ENCODE assay signal across 20 mouse cellular contexts in genomic region chr8:26946875-26947274, GRCm38 (mm10). TPM values are rescaled to one million over a fixed set of nuclear protein-coding genes. Genes with fewer than 3 reads are reported as not detected.
DNase-seq lines count a peak whose midpoint lies in the region; ATAC-seq and TF ChIP-seq lines count a peak whose summit lies in the region.
"Had no signal": no experiment of that assay in that cellular context is flagged by ENCODE, and none has a peak within 500 bp of the region (broad histone marks: within the 10 kb centered on the region; RNA-seq: fewer than 3 reads in every experiment).

No protein-coding gene starts in this region.

- no peaks in the 10 kb centered on the region for H3K4me1 ChIP-seq in lung, embryonic 14.5 days (ENCODE audit: insufficient read depth)
- H3K4me1 ChIP-seq in lung, adult 2 months (ENCODE audit: control insufficient read depth, insufficient read depth, low read length) = no peaks in the 10 kb centered on the region
- 0 out of 2 replicates have a peak, but pooled peaks cover 5% of the 10 kb centered on the region for H3K4me1 ChIP-seq in lung, embryonic 16.5 days (replicated peaks; ENCODE audit: control insufficient read depth, insufficient read depth, low read length)
- H3K4me1 ChIP-seq in limb, embryonic 10.5 days = peaks cover 2% of the 10 kb centered on the region; the same call in 1 of the 2 replicates
- H3K4me1 ChIP-seq: embryonic facial prominence, embryonic 10.5 days; embryonic facial prominence, embryonic 12.5 days; forebrain, embryonic 13.5 days; forebrain, embryonic 15.5 days had no signal

- H3K36me3 ChIP-seq in lung, embryonic 14.5 days (ENCODE audit: insufficient read depth) = no peaks in the 10 kb centered on the region
- no peaks in the 10 kb centered on the region for H3K36me3 ChIP-seq in lung, embryonic 16.5 days (ENCODE audit: control insufficient read depth, insufficient read depth, low read length)
- H3K36me3 ChIP-seq in limb, embryonic 10.5 days = no peaks in the 10 kb centered on the region
- H3K36me3 ChIP-seq: embryonic facial prominence, embryonic 10.5 days; embryonic facial prominence, embryonic 12.5 days; forebrain, embryonic 15.5 days had no signal

- no peak overlapping the region for H3K4me2 ChIP-seq in lung, embryonic 14.5 days
- no peak overlapping the region for H3K4me2 ChIP-seq in lung, embryonic 16.5 days (ENCODE audit: low read depth, low read length)
- H3K4me2 ChIP-seq: embryonic facial prominence, embryonic 12.5 days; forebrain, embryonic 13.5 days; forebrain, embryonic 15.5 days had no signal

- WGBS in lung, embryonic 14.5 days = 53% methylated on average over 5 of the region's 5 CpGs
- WGBS in lung, adult 2 months = 41% methylated on average over 5 of the region's 5 CpGs
- 49% methylated on average over 5 of the region's 5 CpGs for WGBS in lung, embryonic 16.5 days
- WGBS in limb, embryonic 10.5 days = 91% methylated on average over 5 of the region's 5 CpGs

- ATAC-seq in lung, embryonic 14.5 days (ENCODE audit: insufficient read depth) = no peak; the same call in 1 of the 2 replicates
- ATAC-seq in lung, embryonic 16.5 days (ENCODE audit: low read depth) = peak; percentile 84
- ATAC-seq: forebrain, embryonic 13.5 days; forebrain, embryonic 15.5 days had no signal

- H3K9ac ChIP-seq in lung, embryonic 14.5 days = no peak overlapping the region
- H3K9ac ChIP-seq in lung, embryonic 16.5 days (ENCODE audit: low read length) = no peak overlapping the region
- H3K9ac ChIP-seq: embryonic facial prominence, embryonic 12.5 days; forebrain, embryonic 13.5 days; forebrain, embryonic 15.5 days had no signal

- H3K27me3 ChIP-seq in lung, embryonic 14.5 days (ENCODE audit: insufficient read depth, low read length) = no peaks in the 10 kb centered on the region
- no peaks in the 10 kb centered on the region; the same call in 1 of the 2 replicates for H3K27me3 ChIP-seq in lung, embryonic 16.5 days (ENCODE audit: control insufficient read depth, insufficient read depth, low read depth, low read length)
- H3K27me3 ChIP-seq in limb, embryonic 10.5 days (ENCODE audit: low read depth, poor library complexity, severe bottlenecking) = 0 out of 2 replicates have a peak, but pooled peaks cover 24% of the 10 kb centered on the region
- H3K27me3 ChIP-seq: embryonic facial prominence, embryonic 12.5 days; forebrain, embryonic 13.5 days; forebrain, embryonic 15.5 days had no signal

- H3K4me3 ChIP-seq in lung, embryonic 14.5 days (ENCODE audit: low read depth, low read length) = no peak overlapping the region
- no peak overlapping the region for H3K4me3 ChIP-seq in lung, adult 2 months (replicated peaks; ENCODE audit: extremely low read depth, low read depth, low read length)
- no peak overlapping the region for H3K4me3 ChIP-seq in lung, embryonic 16.5 days (ENCODE audit: low read length)
- no peak overlapping the region for H3K4me3 ChIP-seq in limb, embryonic 10.5 days
- H3K4me3 ChIP-seq: embryonic facial prominence, embryonic 10.5 days; embryonic facial prominence, embryonic 12.5 days; forebrain, embryonic 13.5 days; forebrain, embryonic 15.5 days had no signal

- DNase-seq in lung, embryonic 14.5 days = peak; percentile 26
- DNase-seq in lung, adult 2 months = no peak
- no peak for DNase-seq in lung, adult 18-20 months
- peak; percentile 15 for DNase-seq in limb, embryonic 10.5 days (ENCODE audit: low spot score)
- DNase-seq in lung, postnatal 25 days (ENCODE audit: low spot score) = peak; percentile 44
- no peak for DNase-seq in adipocyte (ENCODE audit: low spot score)
- no peak for DNase-seq in layer of hippocampus, adult 9-10 months (ENCODE audit: low spot score)
- DNase-seq: adrenal gland, adult 8-10 months; adrenal gland, postnatal 14 days; adrenal gland, postnatal 36 days; cerebellum, adult 11-12 months; cerebellum, adult 2 months; cerebellum, adult 9-10 months; cerebellum, postnatal 10 days; cerebellum, postnatal 25 days had no signal

- H3K27ac ChIP-seq in lung, embryonic 14.5 days (ENCODE audit: low read depth) = no peak overlapping the region
- 0 out of 2 replicates have a peak overlapping the region, but pooled peaks have one; percentile 43 for H3K27ac ChIP-seq in lung, embryonic 16.5 days (ENCODE audit: low read length)
- no peak overlapping the region for H3K27ac ChIP-seq in limb, embryonic 10.5 days
- H3K27ac ChIP-seq: embryonic facial prominence, embryonic 10.5 days; embryonic facial prominence, embryonic 12.5 days; forebrain, embryonic 13.5 days; forebrain, embryonic 15.5 days had no signal

- H3K9me3 ChIP-seq in lung, embryonic 14.5 days (ENCODE audit: low read depth, low read length) = no peaks in the 10 kb centered on the region
- no peaks in the 10 kb centered on the region for H3K9me3 ChIP-seq in lung, embryonic 16.5 days (ENCODE audit: control insufficient read depth, low read length)
- no peaks in the 10 kb centered on the region for H3K9me3 ChIP-seq in limb, embryonic 10.5 days (replicated peaks)
- H3K9me3 ChIP-seq: embryonic facial prominence, embryonic 10.5 days; embryonic facial prominence, embryonic 12.5 days; forebrain, embryonic 13.5 days; forebrain, embryonic 15.5 days had no signal

- TF ChIP-seq POLR2A in lung, adult 2 months (IDR thresholded peaks at IDR 0.05; ENCODE audit: borderline replicate concordance, extremely low read depth, low read depth, low read length) = no peak

- no peak for TF ChIP-seq CTCF in lung, embryonic 14.5 days (IDR thresholded peaks at IDR 0.05; ENCODE audit: low read depth)
- TF ChIP-seq CTCF in lung, adult 2 months (IDR thresholded peaks at IDR 0.05; ENCODE audit: insufficient read depth, low read length) = no peak

RNA-seq across cellular contexts. Expression of gene Zfp703, which starts 30.2 kb away (rescaled TPM):
- polyA plus RNA-seq in lung, embryonic 14.5 days (2014; fragmentation: Nextera tagmentation; extraction: Ambion mirVana) = 10.2 and 11.3 TPM in 2 replicates
- 50.2 and 58.9 TPM in 2 replicates for polyA plus RNA-seq in lung, adult 2 months (2012; rRNA removed)
- polyA plus RNA-seq in lung, embryonic 16.5 days (2015; fragmentation: Nextera tagmentation; extraction: Ambion mirVana) = 8.8 and 9.1 TPM in 2 replicates
- polyA plus RNA-seq in limb, embryonic 10.5 days (2016; fragmentation: Nextera tagmentation; extraction: Ambion mirVana) = 19.6 and 22.1 TPM in 2 replicates

Comparison
In these comparisons a context has a peak if more than half of its experiments do, and no peak if none do; other contexts are left out.
1. DNase-seq: peak in lung, embryonic 14.5 days (single experiment), limb, embryonic 10.5 days (single experiment) and lung, postnatal 25 days (single experiment); none in lung, adult 2 months (single experiment), lung, adult 18-20 months (0 of 2), adipocyte (single experiment) and layer of hippocampus, adult 9-10 months (single experiment).